Mouse (Mus musculus): ENCODE measurements at regions not wholly inside any gene's neighbourhood (a gene's known extent, or its start where the extent isn't known, plus 50 kb on each side); places are given as distances from the start of the nearest gene placed in this dataset.

- no peak for DNase-seq (ENCODE audit: low spot score in 2 of 2)
Observed at GRCm38 (mm10) chr8:34456543-34456942, 345.0 kb upstream of the Gm10131 start.

- no peak for DNase-seq (ENCODE audit: low spot score in 2 of 2)
Observed at GRCm38 (mm10) chr8:34455376-34455775, 343.8 kb upstream of the Gm10131 start.

- DNase-seq (ENCODE audit: low spot score in 2 of 2), result no peak
Observed at GRCm38 (mm10) chr8:34452811-34453210, 341.3 kb upstream of the Gm10131 start.

DNA sequence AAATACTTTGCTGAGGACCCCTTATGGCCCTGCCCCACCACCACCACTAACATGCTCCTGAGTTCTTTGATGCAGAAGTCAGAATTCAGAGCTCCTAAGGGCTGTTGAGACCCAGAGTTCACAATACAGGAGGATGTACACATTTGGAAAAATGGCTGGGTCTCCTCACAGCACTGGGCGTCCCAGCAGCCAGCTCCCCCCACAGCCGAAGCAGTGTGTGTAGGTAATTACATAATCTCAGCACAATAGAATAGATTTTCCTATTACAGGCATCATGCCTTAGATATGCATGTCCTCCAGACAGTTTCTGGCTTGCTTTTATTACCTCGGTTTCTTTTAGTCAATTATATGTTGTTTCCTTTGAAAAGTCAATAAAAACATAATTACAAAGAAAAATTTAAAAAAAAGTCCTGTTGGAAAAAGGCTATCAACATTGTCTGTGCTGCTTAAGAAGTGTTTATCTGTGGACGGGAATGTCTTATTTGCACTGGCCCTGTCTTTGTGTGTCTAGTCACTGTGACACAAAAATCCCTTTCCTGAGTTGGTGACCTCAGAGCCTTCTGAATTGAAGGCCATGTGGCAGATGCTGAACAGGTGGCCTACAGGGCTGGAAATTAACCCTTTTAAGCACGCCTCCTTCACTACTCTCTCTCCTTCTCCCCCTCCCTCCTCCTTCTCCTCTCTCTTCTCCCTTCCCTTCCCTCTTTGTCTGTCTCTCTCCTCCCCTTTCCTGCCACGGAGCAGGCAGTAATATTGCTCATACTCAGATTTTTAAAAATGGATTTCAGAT, 339.9 kb upstream of the Gm10131 start:
- no peak for DNase-seq (ENCODE audit: low spot score in 2 of 2)

GRCm38 (mm10) chr8:34449391-34450044, 338.0 kb upstream of the Gm10131 start:
- DNase-seq (ENCODE audit: low spot score in 2 of 2), result no peak

GRCm38 (mm10) chr8:34447880-34448830, 336.6 kb upstream of the Gm10131 start:
- DNase-seq (ENCODE audit: low spot score in 2 of 2), result no peak

GRCm38 (mm10) chr8:34442688-34443087, 331.2 kb upstream of the Gm10131 start:
- DNase-seq (ENCODE audit: low spot score in 2 of 2), result no peak

- no peak for DNase-seq (ENCODE audit: low spot score in 2 of 2)
Observed at GRCm38 (mm10) chr8:34441756-34442155, 330.2 kb upstream of the Gm10131 start.

DNA sequence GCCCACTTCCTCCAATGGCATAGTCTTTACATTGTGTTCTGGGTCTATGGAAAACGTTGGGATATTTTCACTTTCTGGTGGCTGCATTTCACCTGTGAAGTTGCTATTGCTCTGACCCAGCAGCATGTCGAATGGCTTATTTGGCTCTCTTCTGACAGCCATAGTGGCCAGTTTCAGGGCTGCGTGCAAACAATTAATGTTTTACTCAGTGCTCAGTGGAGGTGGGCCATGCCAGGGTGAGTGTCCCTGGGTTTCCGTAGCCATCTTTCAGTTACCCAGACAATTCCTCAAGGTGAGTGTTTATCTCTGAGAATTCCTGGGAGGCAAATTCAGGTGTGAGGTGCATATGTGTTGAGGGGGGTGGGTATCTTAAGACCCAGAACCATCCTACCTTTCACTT, 329.2 kb upstream of the Gm10131 start:
- DNase-seq (ENCODE audit: low spot score in 2 of 2), result no peak

GRCm38 (mm10) chr8:34438771-34439170, 327.2 kb upstream of the Gm10131 start:
- DNase-seq (ENCODE audit: low spot score in 2 of 2), result no peak

DNA sequence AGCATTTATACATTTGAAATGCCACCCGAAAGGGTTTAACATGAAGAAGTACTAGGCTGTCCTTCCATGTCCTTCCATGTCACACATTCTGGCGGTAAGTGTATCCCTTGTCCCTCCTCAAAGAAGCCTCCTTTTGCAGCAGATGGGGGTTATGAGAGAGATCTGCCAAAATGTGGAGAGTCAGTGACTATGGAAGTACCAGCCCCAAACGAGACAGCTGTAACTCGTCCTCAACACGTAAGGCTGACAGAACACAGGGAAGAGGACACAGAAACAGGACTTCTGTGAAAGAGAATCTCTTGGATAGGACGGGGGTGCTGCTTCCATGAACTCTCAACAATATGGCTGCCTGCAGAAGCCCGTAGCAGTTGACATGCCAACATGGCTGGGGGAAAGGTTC, 320.4 kb upstream of the Gm10131 start:
- no peak for DNase-seq (ENCODE audit: low spot score in 2 of 2)

DNA sequence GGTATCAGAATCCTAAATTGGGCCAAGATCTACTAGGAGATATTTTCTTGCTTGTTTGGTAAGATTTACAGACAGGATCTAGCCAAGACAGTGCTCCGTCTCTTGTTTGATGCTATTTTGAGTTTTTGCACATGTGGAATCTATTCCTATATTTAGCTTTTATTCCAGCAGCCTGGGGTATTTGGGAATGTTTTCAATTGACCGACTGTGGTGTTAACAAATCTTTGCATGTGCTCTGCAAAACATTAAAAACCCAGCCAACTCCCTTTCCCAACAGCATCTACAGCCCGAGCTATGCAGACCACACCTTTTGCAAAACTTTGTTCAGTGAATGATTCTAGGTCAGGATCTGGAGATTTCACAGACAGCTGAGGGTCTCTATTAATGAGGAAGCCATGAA, 317.7 kb upstream of the Gm10131 start:
- no peak for DNase-seq (ENCODE audit: low spot score in 2 of 2)

DNA sequence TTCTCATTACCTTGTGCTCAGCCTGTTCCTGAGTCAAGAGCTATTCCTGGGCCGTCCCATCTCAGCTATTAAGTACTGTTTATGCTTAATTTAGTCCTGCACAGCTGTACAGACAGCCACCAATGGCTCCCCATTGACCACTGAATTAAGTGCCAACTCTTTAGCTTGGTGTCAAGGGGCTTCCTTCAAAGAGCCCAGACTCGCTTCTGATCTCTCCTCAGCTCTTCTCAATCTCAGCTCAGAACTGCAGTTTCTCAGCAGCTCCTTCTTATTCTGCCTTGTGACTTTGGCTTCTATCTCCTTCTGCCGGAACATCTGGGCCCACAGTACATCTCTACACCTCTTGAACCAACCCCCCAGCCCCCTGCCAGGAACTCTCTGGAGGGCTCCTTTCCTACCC, 290.0 kb upstream of the Gm10131 start:
- DNase-seq (ENCODE audit: low spot score in 2 of 2), result no peak

DNA sequence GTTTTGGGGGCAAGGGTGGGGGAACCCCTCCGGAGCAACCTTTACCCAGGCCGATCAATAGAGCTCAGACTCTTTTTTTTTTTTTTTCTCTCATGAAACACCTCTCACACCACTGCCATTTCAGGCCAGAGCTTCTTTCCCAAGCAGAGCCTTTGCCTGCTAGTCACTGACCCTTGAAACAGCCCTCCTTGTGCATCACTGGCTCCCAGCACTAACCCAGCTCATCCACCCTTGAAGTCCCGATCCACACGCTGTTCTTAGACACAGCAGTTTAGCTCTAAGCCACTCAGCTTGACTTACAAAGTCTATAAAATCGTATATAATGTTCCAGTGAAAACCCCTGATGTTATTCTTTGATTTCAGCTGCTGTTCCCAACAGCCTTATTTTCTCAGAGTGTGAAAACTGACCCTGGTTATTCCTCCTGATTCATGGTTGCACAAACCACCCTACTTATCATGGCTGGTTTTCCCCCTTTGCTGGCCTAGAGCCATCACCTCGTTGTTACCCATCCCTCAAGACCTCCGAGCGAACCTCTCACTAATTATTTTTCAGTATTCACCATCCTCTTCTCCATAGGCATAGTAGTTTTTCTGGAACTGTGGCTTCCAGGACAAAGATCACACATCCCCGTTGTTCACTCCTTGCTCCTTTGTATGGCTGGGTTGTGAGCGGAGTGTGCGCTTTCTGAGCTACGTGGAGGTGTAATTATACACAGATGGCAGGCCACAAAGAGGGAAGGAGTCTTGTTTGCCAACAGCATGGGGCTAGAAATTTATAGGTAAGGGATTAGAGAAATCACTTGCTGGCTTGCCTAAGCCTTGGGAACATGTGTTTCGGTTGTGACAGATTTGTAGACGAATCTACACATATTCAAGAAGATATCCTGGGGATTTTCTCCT, 287.6 kb upstream of the Gm10131 start:
- no peak for DNase-seq (ENCODE audit: low spot score in 2 of 2)

DNA sequence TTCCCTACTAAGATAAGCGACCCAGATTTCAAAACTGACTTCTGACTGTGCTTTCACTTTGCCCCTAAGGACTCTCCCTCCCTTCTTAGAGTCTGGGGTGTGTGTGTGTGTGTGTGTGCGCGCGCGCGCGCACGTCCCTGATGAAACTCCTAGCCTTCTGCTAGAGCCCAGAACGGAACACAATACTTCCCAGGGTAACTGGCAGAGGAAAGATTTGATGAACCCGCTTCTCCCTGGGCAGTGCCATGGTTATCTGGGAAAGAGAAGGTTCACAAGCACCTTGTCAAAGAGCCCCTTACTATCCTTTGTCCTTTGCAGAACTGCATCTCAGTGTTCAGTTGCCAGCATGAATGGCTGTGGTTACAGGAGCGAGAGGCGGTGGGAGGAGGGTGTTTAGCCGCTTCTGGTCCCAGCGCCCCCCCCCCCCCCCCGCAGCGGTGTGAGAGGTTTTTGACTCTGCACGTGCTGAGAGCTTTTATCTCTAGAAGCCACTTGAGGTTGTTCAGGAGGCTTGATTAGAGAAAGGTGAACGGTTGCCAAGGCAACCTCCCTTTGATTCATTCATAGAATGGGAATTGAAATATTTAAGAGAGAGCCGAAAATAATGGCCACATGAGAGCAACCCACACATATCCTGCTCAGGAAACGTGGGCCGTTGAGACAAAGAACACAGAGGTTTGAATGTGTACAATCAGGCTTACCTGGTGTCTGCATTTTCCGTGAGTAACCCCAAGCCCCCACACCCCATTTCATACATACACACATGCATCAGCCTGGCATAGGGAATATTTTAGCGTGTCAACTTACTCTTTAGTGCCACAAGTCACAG, 286.3 kb upstream of the Gm10131 start:
- no peak for DNase-seq (ENCODE audit: low spot score in 2 of 2)

GRCm38 (mm10) chr8:34397225-34397582, 285.7 kb upstream of the Gm10131 start:
- DNase-seq (ENCODE audit: low spot score in 2 of 2), result no peak

DNA sequence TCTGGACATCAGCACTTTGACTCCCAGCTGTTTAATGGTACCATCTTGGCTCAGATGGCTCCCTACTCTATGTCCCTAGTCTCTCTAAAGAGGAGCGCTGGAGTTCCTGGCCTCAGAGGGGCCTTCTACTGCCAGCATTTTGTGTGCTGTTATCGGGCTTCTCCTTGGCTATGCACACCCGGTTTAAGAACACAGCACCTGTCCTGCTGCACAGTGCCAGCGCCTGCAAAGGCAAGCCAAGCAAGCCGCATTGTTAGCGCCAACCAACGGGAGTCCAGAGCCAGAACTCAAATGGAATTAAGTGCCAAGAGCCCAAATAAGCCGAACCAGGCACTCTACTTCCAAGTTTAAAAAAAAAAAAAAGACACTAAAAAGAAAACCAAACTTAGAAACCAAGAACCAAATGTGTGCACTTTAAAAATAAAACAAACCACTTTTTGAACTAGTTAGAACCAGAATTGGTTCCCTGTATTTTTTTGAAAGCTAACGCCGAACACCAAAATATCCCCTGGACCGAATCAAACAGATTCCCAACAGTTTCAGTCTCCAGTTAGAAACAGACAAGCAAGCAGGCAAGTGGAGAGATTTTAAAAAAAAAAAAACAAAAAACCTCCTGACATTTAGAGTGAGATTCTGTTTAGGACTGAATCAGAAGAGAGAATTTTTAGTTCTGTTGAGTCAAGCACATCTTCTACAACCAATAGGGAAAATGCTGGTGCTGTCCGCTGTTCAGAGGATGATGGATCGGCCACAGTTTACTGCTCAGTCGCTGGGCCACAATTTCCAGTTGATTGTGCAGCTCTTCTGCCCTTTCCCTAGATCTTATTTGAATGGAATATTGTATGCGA, 281.7 kb upstream of the Gm10131 start:
- DNase-seq (ENCODE audit: low spot score in 2 of 2), result no peak

DNA sequence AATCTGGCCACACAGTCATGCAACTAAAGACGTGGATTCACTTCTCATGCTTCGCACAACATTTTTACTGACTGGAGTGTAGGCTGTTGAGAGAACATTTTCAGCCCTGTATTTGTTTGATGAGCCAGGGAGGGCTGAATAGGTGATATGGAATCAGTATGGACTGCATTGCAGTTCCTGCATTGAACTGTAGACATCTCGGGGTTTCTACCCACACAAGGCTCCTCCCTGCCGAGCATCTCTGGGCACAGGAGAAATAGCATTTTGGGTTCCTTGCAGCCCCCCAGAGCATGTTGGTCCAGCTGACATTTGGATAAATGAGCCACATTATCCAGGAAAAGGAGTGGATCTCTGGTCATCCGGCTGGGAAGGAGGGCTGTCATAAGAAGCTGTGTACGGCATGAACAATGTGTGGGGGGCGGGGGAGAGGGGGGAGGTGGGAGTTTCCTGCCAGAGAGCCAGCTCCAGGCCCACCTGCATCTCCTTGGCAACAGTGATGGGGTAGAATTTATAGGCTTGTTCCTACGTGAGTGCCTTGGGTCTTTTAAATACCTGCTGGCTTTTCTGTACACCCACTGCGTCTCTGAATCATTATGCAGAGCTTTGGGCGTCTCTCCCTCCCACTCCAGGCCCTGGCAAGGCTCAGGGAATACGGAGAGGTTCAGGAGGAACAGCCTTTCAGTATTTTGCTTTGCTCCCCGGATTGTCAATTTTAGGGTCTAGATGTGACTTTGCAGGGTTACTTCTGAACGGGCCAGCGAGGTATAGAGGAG, 280.9 kb upstream of the Gm10131 start:
- no peak for DNase-seq (ENCODE audit: low spot score in 2 of 2)

All from urinary bladder, adult 18-20 months (tissue).